Mouse (Mus musculus) MEL (cell line): ENCODE data around the gene Pikfyve. TPM values are rescaled to one million over a fixed set of nuclear protein-coding genes. Genes with fewer than 3 reads are reported as not detected.
A peak's percentile ranks its signal among the peaks of the same experiment; 100 is the strongest.

ENCODE experiments used
- DNase-seq: peaks from one replicate; pipeline ENCODE4 v3.0.0; 2011; ENCODE audit warnings: low read depth, low spot score
- H3K27ac ChIP-seq: 2 replicates; pipeline ENCODE4 v1.5.1; 2012; ENCODE audit warnings: low read depth, mild to moderate bottlenecking, control low read depth, low read length, moderate library complexity; ENCODE audit not compliant: control insufficient read depth
- H3K27me3 ChIP-seq, 2 experiments: fragments of 150-350 bp in 1 of 2; sonication (generic) in 1 of 2; 2 replicates each; pipeline ENCODE4 v1.6.1; 2012; ENCODE audit warnings: low read length in 2 of 2, mild to moderate bottlenecking in 2 of 2, improper control_type of control experiment in 1 of 2, moderate library complexity in 1 of 2; ENCODE audit not compliant: insufficient read depth in 2 of 2, control insufficient read depth in 1 of 2
- H3K36me3 ChIP-seq, 2 experiments: 2 replicates each; pipeline ENCODE4 v1.6.1; 2012 to 2014; ENCODE audit warnings: low read length in 2 of 2, improper control_type of control experiment in 1 of 2, inconsistent platforms in 1 of 2, mild to moderate bottlenecking in 1 of 2; ENCODE audit not compliant: insufficient read depth in 2 of 2, control insufficient read depth in 1 of 2
- H3K4me1 ChIP-seq, 2 experiments: fragments of 150-350 bp in 1 of 2; sonication (generic) in 1 of 2; 2 replicates each; pipeline ENCODE4 v1.6.1; 2012; ENCODE audit warnings: low read length in 2 of 2, improper control_type of control experiment in 1 of 2, mild to moderate bottlenecking in 1 of 2; ENCODE audit not compliant: insufficient read depth in 2 of 2, control insufficient read depth in 1 of 2
- H3K4me3 ChIP-seq, 2 experiments: fragments of 150-350 bp in 1 of 2; sonication (generic) in 1 of 2; 2 replicates each; pipeline ENCODE4 v1.5.1; 2012; ENCODE audit warnings: low read depth in 2 of 2, low read length in 2 of 2, mild to moderate bottlenecking in 2 of 2, moderate library complexity in 2 of 2, control low read depth in 1 of 2, improper control_type of control experiment in 1 of 2; ENCODE audit not compliant: control insufficient read depth in 1 of 2, insufficient read depth in 1 of 2
- H3K79me2 ChIP-seq: 2 replicates; pipeline ENCODE4 v1.6.1; 2012; ENCODE audit warnings: mild to moderate bottlenecking, low read length, moderate library complexity; ENCODE audit not compliant: control insufficient read depth, poor library complexity, insufficient read depth
- H3K9ac ChIP-seq: 2 replicates; pipeline ENCODE4 v1.6.1; 2012; ENCODE audit warnings: low read depth, mild to moderate bottlenecking, control low read depth, low read length, moderate library complexity; ENCODE audit not compliant: control insufficient read depth, poor library complexity, severe bottlenecking
- H3K9me3 ChIP-seq: fragments of 150-350 bp; sonication (generic); replicated peaks from 2 replicates; pipeline ENCODE4 v1.6.1; 2012; ENCODE audit warnings: mild to moderate bottlenecking, low read length, improper control_type of control experiment, moderate library complexity; ENCODE audit not compliant: insufficient read depth
- BHLHE40 ChIP-seq: IDR thresholded peaks from 2 replicates; pipeline ENCODE4 v1.6.1; 2012; ENCODE audit warnings: low read depth, mild to moderate bottlenecking, inconsistent platforms, low read length, improper control_type of control experiment, borderline replicate concordance
- CTCF ChIP-seq, 3 experiments: IDR thresholded peaks in 2 of 3; conservative IDR thresholded peaks in 1 of 3; 2 replicates each; pipeline ENCODE4 v1.5.1; 2011 to 2012; ENCODE audit warnings: low read length in 3 of 3, low read depth in 2 of 3, mild to moderate bottlenecking in 2 of 3, improper control_type of control experiment in 1 of 3, inconsistent platforms in 1 of 3, mixed read lengths in 1 of 3, moderate library complexity in 1 of 3; ENCODE audit not compliant: control insufficient read depth in 1 of 3, insufficient read depth in 1 of 3, poor library complexity in 1 of 3, severe bottlenecking in 1 of 3
- EP300 ChIP-seq, 2 experiments: IDR thresholded peaks; 2 replicates each; pipeline ENCODE4 v1.6.1; 2011; ENCODE audit warnings: improper control_type of control experiment in 2 of 2, low read length in 2 of 2, low read depth in 1 of 2, mild to moderate bottlenecking in 1 of 2
- ETS1 ChIP-seq: IDR thresholded peaks from 2 replicates; pipeline ENCODE4 v1.6.1; 2012; ENCODE audit warnings: low read depth, mild to moderate bottlenecking, inconsistent platforms, low read length, improper control_type of control experiment, moderate library complexity
- GABPA ChIP-seq: IDR thresholded peaks from 2 replicates; pipeline ENCODE4 v1.6.1; 2012; ENCODE audit warnings: low read depth, mild to moderate bottlenecking, inconsistent platforms, low read length, improper control_type of control experiment, moderate library complexity
- GATA1 ChIP-seq: IDR thresholded peaks from 2 replicates; pipeline ENCODE4 v1.6.1; 2011; ENCODE audit warnings: low read depth, low read length, improper control_type of control experiment
- HCFC1 ChIP-seq: IDR thresholded peaks from 2 replicates; pipeline ENCODE4 v1.6.1; 2012; ENCODE audit warnings: low read depth, mild to moderate bottlenecking, inconsistent platforms, low read length, improper control_type of control experiment, moderate library complexity
- JUND ChIP-seq: IDR thresholded peaks from 2 replicates; pipeline ENCODE4 v1.6.1; 2011; ENCODE audit warnings: low read depth, mild to moderate bottlenecking, improper control_type of control experiment, low read length
- KAT2A ChIP-seq: conservative IDR thresholded peaks from 2 replicates; pipeline ENCODE4 v1.6.1; 2012; ENCODE audit warnings: low read depth, low read length, improper control_type of control experiment, inconsistent platforms
- MAX ChIP-seq: IDR thresholded peaks from 2 replicates; pipeline ENCODE4 v1.6.1; 2011; ENCODE audit warnings: low read length, improper control_type of control experiment
- MAZ ChIP-seq: IDR thresholded peaks from 2 replicates; pipeline ENCODE4 v1.6.1; 2012; ENCODE audit warnings: low read depth, mild to moderate bottlenecking, inconsistent platforms, low read length, improper control_type of control experiment
- MEF2A ChIP-seq: IDR thresholded peaks from 2 replicates; pipeline ENCODE4 v1.6.1; 2014; ENCODE audit warnings: low read depth, mild to moderate bottlenecking, inconsistent platforms, low read length, improper control_type of control experiment; ENCODE audit not compliant: poor library complexity, insufficient replicate concordance, severe bottlenecking; ENCODE audit errors: extremely low read depth
- MXI1 ChIP-seq: IDR thresholded peaks from 2 replicates; pipeline ENCODE4 v1.6.1; 2011; ENCODE audit warnings: mild to moderate bottlenecking, low read depth, low read length, improper control_type of control experiment
- MYC ChIP-seq: IDR thresholded peaks from 2 replicates; pipeline ENCODE4 v1.6.1; 2011; ENCODE audit warnings: low read depth, mild to moderate bottlenecking, low read length, improper control_type of control experiment, moderate library complexity
- NELFE ChIP-seq: IDR thresholded peaks from 2 replicates; pipeline ENCODE4 v1.6.1; 2011; ENCODE audit warnings: low read depth, low read length, improper control_type of control experiment
- NRF1 ChIP-seq: IDR thresholded peaks from 2 replicates; pipeline ENCODE4 v1.6.1; 2014; ENCODE audit warnings: low read depth, mild to moderate bottlenecking, inconsistent platforms, low read length, improper control_type of control experiment, moderate library complexity; ENCODE audit not compliant: poor library complexity, insufficient read depth, severe bottlenecking
- POLR2A ChIP-seq, 2 experiments: IDR thresholded peaks; 2 replicates each; pipeline ENCODE4 v1.6.1; 2011 to 2012; ENCODE audit warnings: low read length in 2 of 2, mild to moderate bottlenecking in 2 of 2, control low read depth in 1 of 2, improper control_type of control experiment in 1 of 2, low read depth in 1 of 2, moderate library complexity in 1 of 2; ENCODE audit not compliant: control insufficient read depth in 1 of 2, insufficient read depth in 1 of 2, poor library complexity in 1 of 2
- RAD21 ChIP-seq: IDR thresholded peaks from 2 replicates; pipeline ENCODE4 v1.6.1; 2011; ENCODE audit warnings: mild to moderate bottlenecking, low read depth, low read length, improper control_type of control experiment
- RCOR1 ChIP-seq: IDR thresholded peaks from 2 replicates; pipeline ENCODE4 v1.6.1; 2012; ENCODE audit warnings: low read depth, mild to moderate bottlenecking, inconsistent platforms, low read length, improper control_type of control experiment
- SIN3A ChIP-seq: IDR thresholded peaks from 2 replicates; pipeline ENCODE4 v1.6.1; 2012; ENCODE audit warnings: low read length, improper control_type of control experiment, inconsistent platforms
- SMC3 ChIP-seq: IDR thresholded peaks from 2 replicates; pipeline ENCODE4 v1.6.1; 2011; ENCODE audit warnings: low read depth, low read length, improper control_type of control experiment
- UBTF ChIP-seq: IDR thresholded peaks from 2 replicates; pipeline ENCODE4 v1.6.1; 2012; ENCODE audit warnings: low read depth, mild to moderate bottlenecking, inconsistent platforms, low read length, improper control_type of control experiment, moderate library complexity, borderline replicate concordance; ENCODE audit not compliant: insufficient read depth
- USF1 ChIP-seq: IDR thresholded peaks from 2 replicates; pipeline ENCODE4 v1.6.1; 2014; ENCODE audit warnings: low read depth, mild to moderate bottlenecking, inconsistent platforms, low read length, improper control_type of control experiment, moderate library complexity
- USF2 ChIP-seq, 2 experiments: IDR thresholded peaks; 2 replicates each; pipeline ENCODE4 v1.6.1; 2011 to 2012; ENCODE audit warnings: improper control_type of control experiment in 2 of 2, low read length in 2 of 2, borderline replicate concordance in 1 of 2, inconsistent platforms in 1 of 2, low read depth in 1 of 2, mild to moderate bottlenecking in 1 of 2; ENCODE audit not compliant: insufficient read depth in 1 of 2
- ZKSCAN1 ChIP-seq: IDR thresholded peaks from 2 replicates; pipeline ENCODE4 v1.6.1; 2012; ENCODE audit warnings: low read depth, mild to moderate bottlenecking, inconsistent platforms, low read length, improper control_type of control experiment, moderate library complexity
- ZNF384 ChIP-seq: IDR thresholded peaks from 2 replicates; pipeline ENCODE4 v1.6.1; 2012; ENCODE audit warnings: low read depth, mild to moderate bottlenecking, inconsistent platforms, low read length, improper control_type of control experiment
- polyA plus RNA-seq, 2 experiments: library from polyadenylated mRNA; stranded (reverse) in 1 of 2; unstranded in 1 of 2; fragments of >175 nt in 1 of 2; fragments of >200 nt in 1 of 2; gene quantifications; 2 replicates each; pipeline versions ENCODE4 v1.2.1 to v1.2.4; 2012; ENCODE audit warnings: low replicate concordance in 2 of 2, low read depth in 1 of 2; ENCODE audit not compliant: insufficient read length in 2 of 2, insufficient read depth in 1 of 2, missing spikeins in 1 of 2
- total RNA-seq: library from RNA; depleted of rRNA; stranded (reverse); fragments of 300-350 nt; gene quantifications from 2 replicates; pipeline ENCODE4 v1.2.3, GENCODE M21; 2012

Pikfyve gene
- total and polyA plus RNA-seq, 3 experiments, result 11.5 to 13.3 TPM; not detected in 1

DNA sequence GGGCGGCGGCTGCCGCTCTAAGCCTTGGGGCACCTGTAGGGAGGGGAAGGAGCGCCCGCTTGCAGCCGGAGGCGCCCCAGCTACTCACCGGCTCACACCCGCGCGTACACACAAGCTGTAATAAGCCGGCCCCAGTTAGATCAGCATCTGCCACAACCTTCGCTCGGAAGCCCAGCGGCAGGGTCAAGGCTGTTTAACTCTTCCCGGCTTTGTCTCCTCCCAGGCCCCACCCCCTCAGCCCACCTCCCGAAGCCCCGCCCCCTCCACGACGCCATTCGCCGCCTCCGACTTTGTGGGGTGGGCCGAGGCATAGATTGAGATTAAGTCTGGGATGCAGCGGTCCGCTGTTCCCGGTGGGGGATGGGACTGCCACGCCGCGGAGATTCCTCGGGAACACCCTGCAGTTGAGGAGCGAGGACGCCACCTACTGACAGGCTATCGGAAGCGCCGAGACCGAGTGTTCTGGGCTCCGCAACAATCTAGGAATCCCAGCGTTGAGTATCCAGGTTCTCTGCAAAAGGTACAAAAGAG lies 7.5 kb upstream of the Pikfyve start (continued):
- TF ChIP-seq USF2 (IDR thresholded peaks at IDR 0.05; ENCODE audit: borderline replicate concordance in 1 of 2, insufficient read depth in 1 of 2, low read depth in 1 of 2, low read length in 2 of 2) (no peak), MEF2A (no peak), GABPA (no peak), ZNF384 (no peak), CTCF (IDR thresholded peaks at IDR 0.05 in 2 of 3, conservative IDR thresholded peaks at IDR 0.05 in 1 of 3; ENCODE audit: control insufficient read depth in 1 of 3, insufficient read depth in 1 of 3, low read depth in 2 of 3, low read length in 3 of 3, poor library complexity in 1 of 3, severe bottlenecking in 1 of 3) (peak; percentile 52 to 76 (median 74); a peak in 5 of 6 replicates), MAZ (no peak), JUND (no peak)

DNA sequence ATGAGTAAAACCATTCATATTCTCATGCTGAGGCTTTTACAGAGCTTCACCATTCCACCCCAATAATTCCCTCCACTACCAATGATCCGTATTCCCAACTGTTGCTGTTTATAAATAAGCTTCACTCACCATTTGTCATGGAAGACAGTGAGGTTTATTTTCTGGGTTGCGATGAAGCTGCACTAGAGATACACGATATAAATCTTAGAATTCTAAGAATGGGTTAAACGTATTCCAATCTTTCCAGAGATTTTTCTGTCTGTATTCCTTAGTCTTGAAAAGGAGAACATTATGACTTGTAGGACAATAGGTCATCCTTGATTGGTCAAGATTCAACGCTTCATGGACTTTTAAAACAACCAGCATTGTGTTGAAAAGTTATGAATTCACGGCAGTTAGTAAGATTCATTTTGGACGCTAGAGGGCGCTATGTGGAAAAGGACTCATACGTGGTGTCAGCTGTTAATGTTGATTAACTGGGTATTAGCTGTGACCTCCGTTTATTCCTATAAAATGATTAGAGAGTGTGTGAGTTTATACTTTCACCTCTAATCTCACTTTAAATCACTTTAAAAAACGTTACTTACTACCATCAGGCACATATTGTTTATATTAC lies 6.7 kb upstream of the Pikfyve start:
- no peaks in the 10 kb centered on the region for H3K9me3 ChIP-seq
- H3K4me1 ChIP-seq, result peaks cover 8 to 9% of the 10 kb centered on the region in 2 experiments
- DNase-seq, result peak; percentile 92
- peaks cover 0 to 28% of the 10 kb centered on the region in 2 experiments; a peak in 2 of 4 replicates for H3K36me3 ChIP-seq
- peak overlapping the region; percentile 35; the same call in 1 of the 2 replicates for H3K27ac ChIP-seq
- H3K9ac ChIP-seq, result peak overlapping the region; percentile 53
- TF ChIP-seq NELFE (no peak), ETS1 (peak; percentile 78), USF1 (0 out of 2 replicates have a peak, but pooled peaks have one; percentile 10), KAT2A (no peak), ZKSCAN1 (no peak), MXI1 (peak; percentile 26; the same call in 1 of the 2 replicates), MAX (no peak), SMC3 (peak; percentile 46), MEF2A (no peak), GATA1 (peak; percentile 54), ZNF384 (no peak), UBTF (no peak), MYC (peak; percentile 64; the same call in 1 of the 2 replicates), HCFC1 (peak; percentile 50; the same call in 1 of the 2 replicates), POLR2A (IDR thresholded peaks at IDR 0.05; ENCODE audit: control insufficient read depth in 1 of 2, insufficient read depth in 1 of 2, low read depth in 1 of 2, low read length in 2 of 2, poor library complexity in 1 of 2) (no peak), USF2 (IDR thresholded peaks at IDR 0.05; ENCODE audit: borderline replicate concordance in 1 of 2, insufficient read depth in 1 of 2, low read depth in 1 of 2, low read length in 2 of 2) (no peak), CTCF (IDR thresholded peaks at IDR 0.05 in 2 of 3, conservative IDR thresholded peaks at IDR 0.05 in 1 of 3; ENCODE audit: control insufficient read depth in 1 of 3, insufficient read depth in 1 of 3, low read depth in 2 of 3, low read length in 3 of 3, poor library complexity in 1 of 3, severe bottlenecking in 1 of 3) (peak; percentile 46 to 79 (median 77)), NRF1 (no peak), JUND (no peak), BHLHE40 (no peak), RAD21 (peak; percentile 40), SIN3A (peak; percentile 78), RCOR1 (no peak), EP300 (IDR thresholded peaks at IDR 0.05; ENCODE audit: low read depth in 1 of 2, low read length in 2 of 2) (0 out of 4 replicates have a peak, but pooled peaks of 1 of the 2 experiments have one; percentile 18)
- H3K4me3 ChIP-seq, result peak overlapping the region; percentile 78 to 87
- no peaks in the 10 kb centered on the region; the same call in 1 of the 2 replicates for H3K79me2 ChIP-seq
- no peaks in the 10 kb centered on the region for H3K27me3 ChIP-seq
